Mouse (Mus musculus) CH12.LX (cell line): ENCODE data around the gene Pdpk1. TPM values are rescaled to one million over a fixed set of nuclear protein-coding genes. Genes with fewer than 3 reads are reported as not detected.
A peak's percentile ranks its signal among the peaks of the same experiment; 100 is the strongest.

Experiments used
- DNase-seq: peaks from one replicate; pipeline ENCODE4 v3.0.0-alpha.2; 2013; ENCODE audit errors: extremely low read depth
- H3K27ac ChIP-seq: 2 replicates; pipeline ENCODE4 v1.5.1; 2012; ENCODE audit warnings: low read depth, mild to moderate bottlenecking, control low read depth, moderate library complexity; ENCODE audit not compliant: insufficient read depth
- H3K27me3 ChIP-seq: replicated peaks from 2 replicates; pipeline ENCODE3; 2012; ENCODE audit warnings: inconsistent platforms
- H3K36me3 ChIP-seq, 2 experiments: replicated peaks in 1 of 2; 2 replicates each; pipeline versions ENCODE3 to v1.6.1; 2012; ENCODE audit warnings: inconsistent platforms in 1 of 2, low read length in 1 of 2, mild to moderate bottlenecking in 1 of 2, mixed read lengths in 1 of 2, moderate library complexity in 1 of 2; ENCODE audit not compliant: control insufficient read depth in 1 of 2, insufficient read depth in 1 of 2
- H3K4me1 ChIP-seq, 2 experiments: 2 replicates each; pipeline ENCODE4 v1.6.1; 2012; ENCODE audit warnings: inconsistent platforms in 1 of 2, moderate library complexity in 1 of 2; ENCODE audit not compliant: insufficient read depth in 2 of 2, control insufficient read depth in 1 of 2
- H3K4me2 ChIP-seq: 2 replicates; pipeline ENCODE4 v1.6.1; 2012; ENCODE audit warnings: low read depth, mild to moderate bottlenecking, control low read depth; ENCODE audit not compliant: poor library complexity, insufficient read depth, severe bottlenecking
- H3K4me3 ChIP-seq, 3 experiments: fragments of 150-350 bp in 1 of 3; sonication (generic) in 1 of 3; replicated peaks in 1 of 3; 2 replicates each; pipeline versions ENCODE3 to v1.5.1; 2011 to 2012; ENCODE audit warnings: low read depth in 2 of 3, low read length in 2 of 3, mild to moderate bottlenecking in 2 of 3, moderate library complexity in 2 of 3, control low read depth in 1 of 3, improper control_type of control experiment in 1 of 3, inconsistent platforms in 1 of 3, mixed read lengths in 1 of 3; ENCODE audit not compliant: poor library complexity in 1 of 3
- H3K79me2 ChIP-seq: replicated peaks from 2 replicates; pipeline ENCODE4 v1.6.1; 2012; ENCODE audit warnings: mild to moderate bottlenecking, moderate library complexity; ENCODE audit not compliant: control insufficient read depth, poor library complexity, insufficient read depth, severe bottlenecking; ENCODE audit errors: extremely low read depth
- H3K9ac ChIP-seq: 2 replicates; pipeline ENCODE4 v1.6.1; 2012; ENCODE audit warnings: low read depth, mild to moderate bottlenecking, control low read depth, moderate library complexity; ENCODE audit not compliant: insufficient read depth
- H3K9me3 ChIP-seq: replicated peaks from 2 replicates; pipeline ENCODE3; 2012; ENCODE audit warnings: low read length, inconsistent platforms, mixed read lengths
- BHLHE40 ChIP-seq: IDR thresholded peaks from 2 replicates; pipeline ENCODE4 v1.6.1; 2011; ENCODE audit warnings: mild to moderate bottlenecking, low read depth, low read length, improper control_type of control experiment
- CHD1 ChIP-seq: IDR thresholded peaks from 2 replicates; pipeline ENCODE4 v1.6.1; 2012; ENCODE audit warnings: low read depth, low read length, improper control_type of control experiment, inconsistent platforms
- CTCF ChIP-seq, 2 experiments: IDR thresholded peaks in 1 of 2; conservative IDR thresholded peaks in 1 of 2; 2 replicates each; pipeline ENCODE4 v1.5.1; 2011 to 2012; ENCODE audit warnings: low read depth in 2 of 2, low read length in 2 of 2, improper control_type of control experiment in 1 of 2, inconsistent platforms in 1 of 2, mild to moderate bottlenecking in 1 of 2, moderate library complexity in 1 of 2
- ETS1 ChIP-seq: conservative IDR thresholded peaks from 2 replicates; pipeline ENCODE4 v1.6.1; 2012; ENCODE audit warnings: low read depth, mild to moderate bottlenecking, inconsistent platforms, low read length, improper control_type of control experiment, moderate library complexity
- GABPA ChIP-seq: IDR thresholded peaks from 2 replicates; pipeline ENCODE4 v1.6.1; 2012; ENCODE audit warnings: low read depth, low read length, improper control_type of control experiment, inconsistent platforms; ENCODE audit not compliant: insufficient replicate concordance
- HCFC1 ChIP-seq: IDR thresholded peaks from 2 replicates; pipeline ENCODE4 v1.6.1; 2012; ENCODE audit warnings: low read depth, mild to moderate bottlenecking, inconsistent platforms, low read length, improper control_type of control experiment
- JUND ChIP-seq: conservative IDR thresholded peaks from 2 replicates; pipeline ENCODE4 v1.6.1; 2011; ENCODE audit warnings: low read depth, low read length, improper control_type of control experiment
- MAFK ChIP-seq: IDR thresholded peaks from 2 replicates; pipeline ENCODE4 v1.6.1; 2011; ENCODE audit warnings: low read length, improper control_type of control experiment; ENCODE audit not compliant: insufficient replicate concordance
- MAX ChIP-seq: IDR thresholded peaks from 2 replicates; pipeline ENCODE4 v1.6.1; 2011; ENCODE audit warnings: low read length, improper control_type of control experiment
- MXI1 ChIP-seq: IDR thresholded peaks from 2 replicates; pipeline ENCODE4 v1.6.1; 2011; ENCODE audit warnings: mild to moderate bottlenecking, low read depth, low read length, improper control_type of control experiment
- NELFE ChIP-seq: IDR thresholded peaks from 2 replicates; pipeline ENCODE4 v1.6.1; 2011; ENCODE audit warnings: low read depth, low read length, improper control_type of control experiment
- PAX5 ChIP-seq: IDR thresholded peaks from 2 replicates; pipeline ENCODE4 v1.6.1; 2012; ENCODE audit warnings: low read length, inconsistent platforms, mixed read lengths
- RAD21 ChIP-seq: IDR thresholded peaks from 2 replicates; pipeline ENCODE4 v1.6.1; 2011; ENCODE audit warnings: low read depth, mild to moderate bottlenecking, low read length, improper control_type of control experiment, moderate library complexity
- TCF12 ChIP-seq: IDR thresholded peaks from 2 replicates; pipeline ENCODE4 v1.6.1; 2014; ENCODE audit warnings: low read depth, mild to moderate bottlenecking, inconsistent platforms, low read length, improper control_type of control experiment
- UBTF ChIP-seq: IDR thresholded peaks from 2 replicates; pipeline ENCODE4 v1.6.1; 2012; ENCODE audit warnings: low read depth, mild to moderate bottlenecking, inconsistent platforms, low read length, improper control_type of control experiment, moderate library complexity
- USF2 ChIP-seq: conservative IDR thresholded peaks from 2 replicates; pipeline ENCODE4 v1.6.1; 2011; ENCODE audit warnings: low read depth, low read length, improper control_type of control experiment
- ZC3H11A ChIP-seq: IDR thresholded peaks from 2 replicates; pipeline ENCODE4 v1.6.1; 2012; ENCODE audit warnings: low read depth, mild to moderate bottlenecking, inconsistent platforms, low read length, improper control_type of control experiment
- dilution Hi-C: fragments of 300-500 bp; cut with MboI; formaldehyde crosslinking; loops from 2 replicates; pipeline ENCODE4 v1.14.3; 2020; ENCODE audit warnings: low sequenced_read_pairs; ENCODE audit not compliant: extremely low pct_unique_long_range_greater_than_20kb, extremely low pct_ligation_motif_present
- in situ Hi-C: fragments of 300-500 bp; cut with MboI; formaldehyde crosslinking; loops from 3 replicates; pipeline ENCODE4 v1.14.3; 2019; ENCODE audit warnings: low sequenced_read_pairs, low pct_ligation_motif_present, low pct_unique_long_range_greater_than_20kb, mixed read lengths
- polyA plus RNA-seq: library from polyadenylated mRNA; unstranded; fragments of >175 nt; gene quantifications from 2 replicates; pipeline ENCODE4 v1.2.1, GENCODE M21; 2012; ENCODE audit warnings: low read depth; ENCODE audit not compliant: insufficient read length
- total RNA-seq, 2 experiments: library from RNA; depleted of rRNA; stranded (reverse); fragments of 300-350 nt in 1 of 2; fragments of >200 nt in 1 of 2; gene quantifications; 2 replicates each; pipeline ENCODE4 v1.2.3; 2012 to 2014

The Pdpk1 gene
- total and polyA plus RNA-seq, 3 experiments = 12.2 to 17.0 (median 15.9) TPM

- peak; percentile 22 for TF ChIP-seq RAD21
- TF ChIP-seq CTCF (conservative IDR thresholded peaks at IDR 0.05 in 1 of 2, IDR thresholded peaks at IDR 0.05 in 1 of 2; ENCODE audit: low read depth in 2 of 2, low read length in 2 of 2) = peak in 1 of 2 experiments; percentile 14; a peak in 1 of 4 replicates
- TF ChIP-seq BHLHE40 = peak; percentile 33; the same call in 1 of the 2 replicates
- no peak for TF ChIP-seq JUND
- peak; percentile 49; the same call in 1 of the 2 replicates for TF ChIP-seq MXI1
- no peak for TF ChIP-seq TCF12
- 0 out of 2 replicates have a peak, but pooled peaks have one; percentile 37 for TF ChIP-seq MAX
- no peak for TF ChIP-seq NELFE
- no peak for TF ChIP-seq GABPA
- peak; percentile 94 for TF ChIP-seq MAFK
- TF ChIP-seq ETS1 = no peak; the same call in 1 of the 2 replicates
- no peak for TF ChIP-seq PAX5
- no peak for TF ChIP-seq USF2
- TF ChIP-seq HCFC1 = peak; percentile 22; the same call in 1 of the 2 replicates
- TF ChIP-seq, all 38 proteins: peak for 14
Measured at GRCm38 (mm10) chr17:24084593-24084992, 66.1 kb downstream of the Pdpk1 start (continued).

GRCm38 (mm10) chr17:24077101-24077500 lies 73.6 kb downstream of the Pdpk1 start:
- in situ Hi-C loops = no loop called here
- H3K79me2 ChIP-seq = peaks cover 9% of the 10 kb centered on the region
- dilution Hi-C loops = no loop called here
- H3K36me3 ChIP-seq = peaks cover 20 to 56% of the 10 kb centered on the region in 2 experiments
- H3K9ac ChIP-seq = no peak overlapping the region
- H3K4me2 ChIP-seq = no peak overlapping the region
- no peaks in the 10 kb centered on the region for H3K27me3 ChIP-seq
- H3K4me3 ChIP-seq = no peak overlapping the region
- no peak overlapping the region for H3K27ac ChIP-seq
- DNase-seq = no peak
- no peaks in the 10 kb centered on the region for H3K9me3 ChIP-seq
- TF ChIP-seq MAX (no peak), UBTF (no peak), NELFE (no peak), HCFC1 (no peak), ZC3H11A (no peak), RAD21 (no peak), CHD1 (no peak), ETS1 (no peak)
- H3K4me1 ChIP-seq = peaks cover 0 to under 1% of the 10 kb centered on the region in 2 experiments; a peak in 2 of 4 replicates
